Mouse (Mus musculus): ENCODE measurements around the gene Emp1. TPM values are rescaled to one million over a fixed set of nuclear protein-coding genes. Genes with fewer than 3 reads are reported as not detected.

Emp1 gene
- polyA plus RNA-seq, 1 experiment from 2014 or later, result 49.4 TPM

DNA sequence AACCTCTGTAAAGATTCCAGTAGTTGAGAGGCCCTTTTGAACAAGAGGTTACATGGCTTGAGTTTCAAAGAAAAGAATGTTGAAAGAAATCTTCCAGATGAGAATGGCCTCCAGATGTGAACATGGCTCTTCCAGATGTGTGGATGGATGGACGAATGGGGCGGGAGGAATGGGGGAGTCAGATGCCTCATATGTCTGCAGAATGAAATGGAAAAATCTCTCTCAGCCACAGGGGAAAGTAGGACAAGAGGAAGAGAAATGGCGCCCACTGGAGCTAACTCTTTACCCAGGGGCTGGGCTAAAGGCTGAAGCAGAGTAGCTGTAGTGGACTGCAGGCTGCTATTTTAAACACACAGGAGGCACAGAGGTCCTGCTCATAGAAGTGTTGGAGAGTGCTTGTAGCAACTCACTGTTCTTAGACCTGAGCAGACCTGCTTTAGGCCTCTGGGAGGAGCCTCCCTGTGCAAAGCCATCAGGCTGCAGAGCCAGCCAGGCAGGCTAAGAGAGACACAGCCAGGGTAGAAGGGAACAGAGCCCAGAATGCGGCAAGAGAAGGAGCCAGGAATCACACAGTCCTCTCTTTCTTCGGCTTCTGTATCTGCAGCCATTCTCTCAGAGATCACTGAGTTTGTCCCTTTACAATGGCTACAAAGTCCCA, 28.2 kb upstream of the Emp1 start:
- Histone ChIP-seq H3K4me2 (replicated peaks) (no peak overlapping the region), H3K9ac (no peak overlapping the region), H3K27ac (peak overlapping the region; percentile 13; the same call in 1 of the 2 replicates), H3K9me3 (no peaks in the 10 kb centered on the region), H3K27me3 (replicated peaks) (no peaks in the 10 kb centered on the region), H3K4me3 (replicated peaks) (no peak overlapping the region), H3K36me3 (no peaks in the 10 kb centered on the region), H3K4me1 (replicated peaks) (peaks cover 14% of the 10 kb centered on the region; the same call in 1 of the 2 replicates)
- peak; percentile 42; the same call in 1 of the 2 replicates for ATAC-seq
- 63% methylated on average over 5 of the region's 5 CpGs for WGBS

DNA sequence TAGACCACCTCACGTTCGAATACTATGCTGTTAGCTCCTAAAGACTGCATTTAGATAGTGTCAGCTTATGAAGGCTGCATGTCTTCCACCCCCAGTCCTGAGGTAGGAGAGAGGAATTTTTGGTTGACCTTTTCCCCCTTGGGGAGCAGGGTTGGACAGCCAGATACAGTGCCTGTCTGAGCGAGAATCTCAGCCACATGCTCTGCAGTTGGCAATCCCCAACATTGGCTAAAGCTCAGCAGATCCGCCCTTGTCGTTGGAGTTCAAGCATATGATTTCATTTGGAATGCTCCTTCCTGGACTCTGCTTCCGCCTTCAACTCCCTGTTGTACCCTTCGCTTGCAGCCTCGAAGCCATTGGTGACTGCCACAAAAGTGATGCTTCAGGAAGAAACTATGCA, 26.0 kb upstream of the Emp1 start:
- Histone ChIP-seq H3K9me3 (no peaks in the 10 kb centered on the region), H3K36me3 (no peaks in the 10 kb centered on the region), H3K4me2 (replicated peaks) (no peak overlapping the region), H3K9ac (no peak overlapping the region), H3K4me3 (replicated peaks) (no peak overlapping the region), H3K27ac (no peak overlapping the region), H3K27me3 (replicated peaks) (no peaks in the 10 kb centered on the region), H3K4me1 (replicated peaks) (peaks cover 20% of the 10 kb centered on the region; the same call in 1 of the 2 replicates)
- WGBS, result 87% methylated on average over 8 of the region's 8 CpGs
- no peak for ATAC-seq

DNA sequence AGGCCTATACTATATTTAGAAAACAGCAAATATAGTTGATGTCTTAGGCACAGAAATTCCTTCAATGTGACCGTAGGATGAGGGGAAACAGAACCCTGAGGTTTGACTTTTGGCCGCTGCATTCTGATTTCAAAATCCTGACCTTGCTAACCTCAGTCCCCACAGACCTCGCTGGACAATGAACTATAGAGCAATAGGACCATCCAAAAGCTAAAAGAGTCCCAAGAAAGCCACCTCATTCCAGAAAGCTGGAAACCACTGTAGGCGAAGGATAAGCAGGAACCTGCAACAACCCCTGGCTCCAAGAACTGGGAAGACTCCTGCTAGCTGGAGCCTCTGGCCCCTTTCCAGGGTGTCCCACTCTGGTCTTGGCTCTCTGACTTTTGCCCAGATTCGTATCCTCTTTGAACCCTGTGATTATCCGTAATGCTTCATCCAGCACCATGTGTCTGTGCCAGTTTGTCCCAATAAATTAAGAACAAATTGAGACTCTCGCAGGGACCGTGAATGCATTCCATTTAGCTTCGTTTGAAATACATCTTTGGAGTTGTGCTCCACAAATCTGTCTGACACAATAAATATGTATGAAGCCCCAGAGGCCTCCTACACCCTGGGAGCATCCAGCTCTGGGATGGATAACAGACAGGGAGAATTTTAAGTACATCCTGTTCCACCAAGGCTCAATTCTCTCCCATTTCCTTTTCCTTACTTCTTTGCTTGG, 21.8 kb upstream of the Emp1 start:
- Histone ChIP-seq H3K27me3 (replicated peaks) (no peaks in the 10 kb centered on the region), H3K4me3 (replicated peaks) (no peak overlapping the region), H3K36me3 (no peaks in the 10 kb centered on the region), H3K27ac (peak overlapping the region; percentile 44), H3K9me3 (no peaks in the 10 kb centered on the region), H3K4me2 (replicated peaks) (no peak overlapping the region), H3K9ac (no peak overlapping the region), H3K4me1 (replicated peaks) (0 out of 2 replicates have a peak, but pooled peaks cover 7% of the 10 kb centered on the region)
- ATAC-seq, result peak; percentile 34; the same call in 1 of the 2 replicates
- WGBS, result 61% methylated on average over 9 of the region's 9 CpGs

DNA sequence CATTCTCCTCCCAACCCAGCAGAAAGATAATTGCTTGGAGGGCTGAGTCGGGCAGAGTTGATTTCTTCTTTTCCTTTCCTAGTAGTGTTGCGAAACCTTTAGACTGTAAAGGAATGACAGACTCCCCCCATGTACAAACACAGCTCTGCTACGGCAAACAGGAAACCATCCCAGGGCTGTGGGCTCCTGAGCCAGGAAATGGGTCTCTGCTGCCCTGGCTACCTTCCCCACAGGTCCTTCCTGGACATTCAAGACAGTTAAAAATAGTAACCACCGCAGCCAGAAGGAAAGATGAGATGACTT, 21.3 kb upstream of the Emp1 start:
- ATAC-seq, result peak; percentile 41; the same call in 1 of the 2 replicates
- H3K27ac ChIP-seq, result peak overlapping the region; percentile 44
- no peak overlapping the region for H3K4me3 ChIP-seq (replicated peaks)
- no peak overlapping the region for H3K4me2 ChIP-seq (replicated peaks)
- no peaks in the 10 kb centered on the region for H3K36me3 ChIP-seq
- no peaks in the 10 kb centered on the region for H3K9me3 ChIP-seq
- H3K4me1 ChIP-seq (replicated peaks), result 0 out of 2 replicates have a peak, but pooled peaks cover 7% of the 10 kb centered on the region
- no peak overlapping the region for H3K9ac ChIP-seq
- 48% methylated on average over 4 of the region's 4 CpGs for WGBS
- H3K27me3 ChIP-seq (replicated peaks), result no peaks in the 10 kb centered on the region

DNA sequence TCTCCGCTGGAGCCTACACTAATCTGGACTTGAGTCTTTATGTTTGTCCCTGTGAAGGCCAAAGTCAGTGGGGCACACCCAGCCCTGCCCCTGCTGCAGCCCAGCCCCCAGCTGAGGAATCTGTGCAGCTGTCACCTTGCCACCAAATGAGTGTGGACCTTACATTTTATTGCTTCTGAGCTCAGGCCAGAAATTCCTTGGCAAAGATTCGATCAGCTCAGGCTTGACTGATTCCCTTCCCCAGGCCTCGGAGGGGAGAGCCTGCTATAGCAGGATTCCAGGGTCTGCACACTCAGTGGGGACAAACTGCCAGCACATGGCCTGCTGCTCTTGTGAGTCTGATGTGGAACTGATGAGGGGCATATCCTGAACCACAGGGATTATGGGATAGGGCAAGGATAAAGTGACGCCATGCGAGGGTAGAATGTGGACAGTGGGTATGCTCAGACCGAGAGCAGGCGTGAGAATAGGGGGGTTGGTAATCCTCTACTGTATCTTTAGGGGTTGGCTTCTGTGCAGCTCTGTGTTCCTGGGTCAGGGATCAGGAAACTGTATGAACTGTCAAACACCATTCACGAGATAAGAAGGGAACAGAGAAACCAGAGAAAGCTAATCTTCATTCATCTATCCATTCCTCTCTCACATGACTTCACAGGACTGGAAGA, 10.6 kb upstream of the Emp1 start:
- Histone ChIP-seq H3K27ac (peak overlapping the region; percentile 20; the same call in 1 of the 2 replicates), H3K9ac (no peak overlapping the region), H3K4me1 (replicated peaks) (peaks cover 7% of the 10 kb centered on the region; the same call in 1 of the 2 replicates), H3K4me2 (replicated peaks) (no peak overlapping the region), H3K4me3 (replicated peaks) (no peak overlapping the region), H3K36me3 (no peaks in the 10 kb centered on the region), H3K9me3 (no peaks in the 10 kb centered on the region), H3K27me3 (replicated peaks) (no peaks in the 10 kb centered on the region)
- WGBS, result 45% methylated on average over 8 of the region's 8 CpGs
- peak; percentile 93 for ATAC-seq

DNA sequence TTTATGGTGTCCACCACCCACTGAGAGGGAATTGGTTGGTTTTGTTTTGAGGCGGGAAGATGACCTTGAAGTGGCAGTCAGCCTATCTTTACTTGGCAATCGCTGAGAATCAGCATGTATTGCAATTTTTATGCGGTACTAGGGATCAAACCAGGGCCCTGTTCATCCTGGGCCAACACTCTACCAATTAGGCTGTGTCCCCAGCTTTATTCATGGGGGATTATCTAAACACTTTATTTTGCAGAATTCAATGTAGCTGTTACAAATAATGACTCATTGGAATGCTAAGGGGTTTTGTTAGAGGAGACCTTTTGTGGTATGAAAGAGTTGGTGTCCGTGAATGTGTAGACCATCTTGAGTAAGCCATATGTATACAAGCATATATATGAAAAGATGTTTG, 9.8 kb upstream of the Emp1 start:
- WGBS, result 83% methylated on average over 4 of the region's 4 CpGs
- no peak overlapping the region for H3K4me2 ChIP-seq (replicated peaks)
- H3K27me3 ChIP-seq (replicated peaks), result no peaks in the 10 kb centered on the region
- H3K4me3 ChIP-seq (replicated peaks), result no peak overlapping the region
- ATAC-seq, result no peak
- H3K27ac ChIP-seq, result no peak overlapping the region
- no peak overlapping the region for H3K9ac ChIP-seq
- H3K9me3 ChIP-seq, result no peaks in the 10 kb centered on the region
- peaks cover 7% of the 10 kb centered on the region; the same call in 1 of the 2 replicates for H3K4me1 ChIP-seq (replicated peaks)
- H3K36me3 ChIP-seq, result no peaks in the 10 kb centered on the region

DNA sequence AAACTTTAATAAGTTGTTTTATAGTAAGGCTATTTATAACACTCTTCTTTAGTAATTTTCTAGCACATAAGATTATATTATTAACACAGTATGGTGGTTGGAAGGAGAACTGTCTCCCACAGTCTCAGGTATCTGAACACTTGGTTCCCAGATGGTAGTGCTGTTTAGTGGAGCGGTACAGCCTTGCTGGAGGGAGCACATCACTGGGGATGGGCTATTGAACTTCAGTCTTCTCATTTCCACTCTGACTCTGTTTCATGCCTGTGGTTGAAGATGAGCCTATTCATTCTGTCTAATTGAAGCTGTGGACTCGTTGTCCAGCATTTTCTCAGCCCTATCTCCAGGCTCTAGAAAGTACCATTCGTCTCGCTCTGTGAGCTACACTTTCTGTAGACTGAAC, 7.4 kb upstream of the Emp1 start:
- Histone ChIP-seq H3K4me1 (replicated peaks) (peaks cover 7% of the 10 kb centered on the region; the same call in 1 of the 2 replicates), H3K9me3 (no peaks in the 10 kb centered on the region), H3K4me2 (replicated peaks) (no peak overlapping the region), H3K9ac (no peak overlapping the region), H3K36me3 (no peaks in the 10 kb centered on the region), H3K27ac (no peak overlapping the region), H3K4me3 (replicated peaks) (no peak overlapping the region), H3K27me3 (replicated peaks) (no peaks in the 10 kb centered on the region)
- WGBS, result 89% methylated on average over 4 of the region's 4 CpGs
- no peak for ATAC-seq

DNA sequence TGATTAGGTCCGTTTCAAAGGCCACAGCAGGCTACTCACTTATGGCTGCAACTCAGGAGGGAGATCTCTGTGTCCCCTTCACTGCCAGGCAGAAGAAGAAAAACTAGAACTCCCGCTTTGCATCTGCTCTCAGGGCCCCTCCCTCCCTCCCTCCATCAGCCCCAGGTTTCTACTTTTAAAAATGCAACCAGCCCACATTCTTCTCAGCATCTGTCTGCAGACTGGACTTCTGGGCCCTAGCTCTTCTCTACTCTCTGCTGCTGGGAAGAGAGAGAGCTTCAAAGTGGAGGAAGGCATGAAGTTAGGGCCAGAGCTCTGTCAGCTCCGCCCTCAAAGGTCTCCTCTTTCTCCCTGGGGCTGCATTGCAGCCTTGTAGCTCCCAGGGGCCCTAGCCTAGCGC, 2.0 kb upstream of the Emp1 start:
- no peaks in the 10 kb centered on the region for H3K27me3 ChIP-seq (replicated peaks)
- peak overlapping the region; percentile 44; the same call in 1 of the 2 replicates for H3K27ac ChIP-seq
- no peak overlapping the region for H3K9ac ChIP-seq
- no peaks in the 10 kb centered on the region for H3K9me3 ChIP-seq
- no peaks in the 10 kb centered on the region for H3K36me3 ChIP-seq
- H3K4me1 ChIP-seq (replicated peaks), result peaks cover 20% of the 10 kb centered on the region
- 37% methylated on average over 4 of the region's 4 CpGs for WGBS
- no peak for ATAC-seq
- H3K4me3 ChIP-seq (replicated peaks), result no peak overlapping the region
- no peak overlapping the region for H3K4me2 ChIP-seq (replicated peaks)

DNA sequence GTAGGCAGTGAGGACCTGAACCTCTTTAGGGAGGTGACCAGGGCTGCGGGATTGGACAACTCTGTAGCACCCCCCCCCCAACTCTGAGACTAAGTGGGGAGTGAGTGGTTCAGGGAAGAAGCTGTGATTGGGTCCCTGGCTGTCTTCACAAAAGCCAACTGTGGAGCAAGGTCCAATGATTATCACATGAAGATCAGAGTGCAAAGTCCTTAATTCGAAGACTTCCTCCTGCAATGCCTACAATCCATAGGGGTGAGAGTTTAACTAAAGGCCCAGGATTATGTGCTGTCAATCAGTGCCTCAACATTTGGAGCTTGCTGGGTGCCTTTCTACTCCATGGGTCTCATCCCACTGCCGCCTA, 267 bp upstream of the Emp1 start:
- Histone ChIP-seq H3K4me3 (replicated peaks) (peak overlapping the region; percentile 41), H3K4me1 (replicated peaks) (peaks cover 20% of the 10 kb centered on the region)

DNA sequence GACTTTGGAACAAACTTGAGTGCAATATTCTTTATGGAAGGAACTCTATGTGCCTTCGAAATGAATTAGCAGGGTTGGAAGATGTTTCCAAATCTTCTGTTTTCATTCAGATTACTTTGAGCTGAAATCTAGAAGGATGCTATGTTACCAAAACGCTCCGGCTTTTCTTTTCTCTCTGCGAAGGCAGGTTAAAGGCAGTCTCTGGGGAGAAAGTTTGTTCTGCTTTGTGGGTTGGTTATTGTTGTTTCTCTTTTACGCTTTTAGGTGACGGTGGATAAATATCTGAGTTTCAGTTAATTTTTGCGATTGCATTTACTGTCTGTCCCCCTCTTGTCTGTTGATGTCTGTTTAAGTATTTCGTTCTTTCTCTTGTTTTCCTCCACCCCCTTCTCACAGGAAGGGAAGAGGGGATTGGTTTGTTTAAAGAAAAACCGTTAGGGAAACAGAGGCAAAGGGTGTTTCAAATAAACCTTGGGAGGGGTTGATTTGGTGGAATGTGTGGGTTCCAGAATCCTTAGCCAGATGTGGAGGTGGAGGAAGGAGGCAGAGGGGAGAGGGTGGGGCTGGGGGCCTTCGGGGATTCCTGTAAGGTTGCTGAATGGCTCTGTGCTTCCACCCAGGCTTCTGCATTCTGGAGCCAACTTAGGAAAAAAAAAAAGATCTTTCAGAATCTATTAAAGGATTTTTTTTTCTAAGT, 1.1 kb downstream of the Emp1 start:
- Histone ChIP-seq H3K27me3 (replicated peaks) (no peaks in the 10 kb centered on the region), H3K9me3 (no peaks in the 10 kb centered on the region), H3K27ac (peak overlapping the region; percentile 92), H3K4me2 (replicated peaks) (peak overlapping the region; percentile 58), H3K36me3 (no peaks in the 10 kb centered on the region), H3K4me3 (replicated peaks) (peak overlapping the region; percentile 41), H3K4me1 (replicated peaks) (peaks cover 27% of the 10 kb centered on the region), H3K9ac (peak overlapping the region; percentile 36; the same call in 1 of the 2 replicates)
- no peak for ATAC-seq
- WGBS, result 40% methylated on average over 10 of the region's 10 CpGs

More for the DNA sequence above, 267 bp upstream of the Emp1 start:
- ATAC-seq, result peak; percentile 73
- no peaks in the 10 kb centered on the region for H3K27me3 ChIP-seq (replicated peaks)
- peak overlapping the region; percentile 92 for H3K27ac ChIP-seq
- peak overlapping the region; percentile 58 for H3K4me2 ChIP-seq (replicated peaks)
- H3K36me3 ChIP-seq, result no peaks in the 10 kb centered on the region
- no peaks in the 10 kb centered on the region for H3K9me3 ChIP-seq
- 57% methylated on average over 3 of the region's 3 CpGs for WGBS
- no peak overlapping the region for H3K9ac ChIP-seq

DNA sequence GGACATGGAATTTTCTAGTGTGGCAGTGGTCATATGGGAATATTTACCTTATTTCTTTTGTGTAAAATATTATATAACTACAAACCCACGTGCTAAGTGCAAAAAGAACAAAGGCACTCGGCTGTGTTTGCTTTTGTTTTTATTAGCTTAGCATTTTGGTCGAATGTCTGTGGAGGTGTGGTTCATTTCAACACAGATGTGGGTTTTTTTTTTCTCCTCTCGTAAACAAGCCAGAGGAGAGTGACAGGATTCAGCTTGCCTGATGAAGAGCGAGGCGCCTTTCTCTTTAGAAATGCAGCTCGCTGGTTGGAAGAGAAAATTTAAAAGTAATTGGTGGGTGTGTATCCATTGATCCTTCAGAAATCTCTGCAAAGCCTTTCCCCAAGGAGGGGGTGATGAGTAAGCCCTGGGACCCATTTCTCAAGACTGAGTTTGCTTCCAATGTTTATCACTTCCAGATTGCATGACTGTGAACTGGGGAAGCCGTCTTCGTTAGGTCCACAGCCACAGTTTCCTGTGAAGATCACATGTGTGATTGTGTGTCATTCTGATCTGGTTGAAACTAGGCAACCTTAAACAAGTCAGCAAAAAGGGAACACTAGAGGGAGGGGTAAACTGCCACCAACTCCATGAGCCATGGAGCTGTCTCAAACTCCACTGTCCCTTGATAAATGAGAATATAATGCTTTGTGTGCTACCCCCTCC, 1.8 kb downstream of the Emp1 start:
- no peaks in the 10 kb centered on the region for H3K9me3 ChIP-seq
- no peak for ATAC-seq
- no peak overlapping the region for H3K9ac ChIP-seq
- peaks cover 27% of the 10 kb centered on the region for H3K4me1 ChIP-seq (replicated peaks)
- H3K4me2 ChIP-seq (replicated peaks), result peak overlapping the region; percentile 58
- peak overlapping the region; percentile 41 for H3K4me3 ChIP-seq (replicated peaks)
- no peaks in the 10 kb centered on the region for H3K36me3 ChIP-seq
- 21% methylated on average over 9 of the region's 9 CpGs for WGBS
- H3K27ac ChIP-seq, result peak overlapping the region; percentile 92
- H3K27me3 ChIP-seq (replicated peaks), result no peaks in the 10 kb centered on the region
